Comparison of ENCODE assay signal across 11 mouse cellular contexts in the genomic region with DNA sequence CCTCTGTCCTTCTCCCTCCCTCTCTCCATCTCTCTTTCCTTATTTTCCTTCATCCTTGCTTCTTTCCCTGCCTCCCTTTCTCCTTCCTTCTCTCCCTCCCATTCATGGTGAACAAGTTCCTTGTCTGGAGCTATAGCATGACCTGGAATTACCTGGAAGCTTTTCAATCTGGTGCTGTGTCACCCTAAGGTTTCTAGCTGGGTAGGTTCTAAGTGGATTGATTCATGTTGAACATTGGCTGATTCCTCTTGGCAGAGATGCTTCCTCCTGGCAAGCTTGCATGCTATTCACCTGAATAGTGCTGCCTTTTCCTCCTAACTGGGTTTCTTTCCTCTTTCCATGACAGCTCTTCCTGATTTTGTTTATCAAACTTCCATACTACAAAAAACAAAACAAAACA. TPM values are rescaled to one million over a fixed set of nuclear protein-coding genes. Genes with fewer than 3 reads are reported as not detected.
DNase-seq lines count a peak whose midpoint lies in the region.
"Had no signal": no experiment of that assay in that cellular context is flagged by ENCODE, and none has a peak within 500 bp of the region (broad histone marks: within the 10 kb centered on the region; RNA-seq: fewer than 3 reads in every experiment).

No protein-coding gene starts in this region.

- intact Hi-C loops in left cerebral cortex, postnatal 4 days (cut with DNase I): loop anchor here (5.0 kb wide), 1 partner anchor 37 kb away; no protein-coding TSS in a partner anchor
- intact Hi-C loops in left cerebral cortex, postnatal 36 days (cut with DNase I): loop anchor here (5.0 kb wide), 2 partner anchors 72 to 447 kb away; a partner anchor contains a TSS

- peak; percentile 69 for DNase-seq in cerebellum, adult 9-10 months
- DNase-seq in cerebellum, adult 11 months: no peak
- DNase-seq in kidney, adult 11 months: peak; percentile 37
- no peak for DNase-seq in kidney, adult 18-20 months
- DNase-seq in left cerebral cortex, postnatal 4 days: peak; percentile 11
- DNase-seq in left cerebral cortex, postnatal 36 days (ENCODE audit: low spot score in 2 of 2): no peak
- no peak for DNase-seq in embryo, embryonic 10 days (ENCODE audit: low spot score)
- DNase-seq: gastrocnemius, postnatal 25 days; liver, embryonic 13.5 days; lung, embryonic 14.5 days; thymus, postnatal 25 days had no signal

RNA-seq across cellular contexts. Expression of a gene that starts 2.8 kb away (rescaled TPM):
- total RNA-seq in left cerebral cortex, postnatal 4 days (2021): 100 to 1,000 TPM; 404 to 414 TPM
- 100 to 1,000 TPM; 327 to 348 TPM for total RNA-seq in left cerebral cortex, postnatal 36 days (2021)

RNA-seq across cellular contexts. Expression of a gene that starts 33.4 kb away (rescaled TPM):
- total RNA-seq in left cerebral cortex, postnatal 4 days (2021): 10 to 100 TPM; 36.9 to 38.5 TPM
- total RNA-seq in left cerebral cortex, postnatal 36 days (2021): 10 to 100 TPM; 43.8 to 46.8 TPM

RNA-seq across cellular contexts. Expression of a gene that starts 49.6 kb away (rescaled TPM):
- 1 to 10 TPM; 8.0 to 8.3 TPM for total RNA-seq in left cerebral cortex, postnatal 4 days (2021)
- total RNA-seq in left cerebral cortex, postnatal 36 days (2021): 1 to 10 TPM; 6.9 to 7.5 TPM

Comparison
In these comparisons a context has a peak if more than half of its experiments do, and no peak if none do; other contexts are left out.
1. DNase-seq: peak in cerebellum, adult 9-10 months (single experiment), kidney, adult 11 months (single experiment) and left cerebral cortex, postnatal 4 days (single experiment); none in cerebellum, adult 11 months (single experiment), kidney, adult 18-20 months (single experiment), left cerebral cortex, postnatal 36 days (0 of 2) and embryo, embryonic 10 days (single experiment).